Mouse (Mus musculus) testis, adult 2 months (tissue): Measurements from ENCODE around the gene Lbx2. TPM values are rescaled to one million over a fixed set of nuclear protein-coding genes. Genes with fewer than 3 reads are reported as not detected.
A peak's percentile ranks its signal among the peaks of the same experiment; 100 is the strongest.

Experiments used
- H3K27ac ChIP-seq: fragments of 200-500 bp; 2 replicates; pipeline ENCODE4 v1.5.1; 2012; ENCODE audit warnings: low read depth, low read length; ENCODE audit not compliant: control insufficient read depth, insufficient read depth
- H3K27me3 ChIP-seq: fragments of 200-500 bp; 2 replicates; pipeline ENCODE4 v1.6.1; 2012; ENCODE audit warnings: mild to moderate bottlenecking, low read length, moderate library complexity; ENCODE audit not compliant: control insufficient read depth, insufficient read depth
- H3K36me3 ChIP-seq: fragments of 200-500 bp; 2 replicates; pipeline ENCODE4 v1.6.1; 2012; ENCODE audit warnings: mild to moderate bottlenecking, low read length; ENCODE audit not compliant: control insufficient read depth, insufficient read depth
- H3K4me1 ChIP-seq: fragments of 200-500 bp; 2 replicates; pipeline ENCODE4 v1.6.1; 2012; ENCODE audit warnings: low read length; ENCODE audit not compliant: control insufficient read depth, insufficient read depth
- H3K4me3 ChIP-seq: fragments of 200-500 bp; 2 replicates; pipeline ENCODE4 v1.5.1; 2012; ENCODE audit warnings: low read depth, mild to moderate bottlenecking, low read length, moderate library complexity, mixed read lengths; ENCODE audit not compliant: control insufficient read depth
- CTCF ChIP-seq: fragments of 200-500 bp; IDR thresholded peaks from 2 replicates; pipeline ENCODE4 v1.5.1; 2012; ENCODE audit warnings: low read depth, mild to moderate bottlenecking, inconsistent platforms, low read length, moderate library complexity; ENCODE audit not compliant: control insufficient read depth, insufficient read depth, insufficient replicate concordance
- POLR2A ChIP-seq: fragments of 200-500 bp; IDR thresholded peaks from 2 replicates; pipeline ENCODE4 v1.6.1; 2012; ENCODE audit warnings: low read depth, mild to moderate bottlenecking, inconsistent platforms, low read length, moderate library complexity; ENCODE audit not compliant: control insufficient read depth
- polyA plus RNA-seq: library from polyadenylated mRNA; depleted of rRNA; stranded (reverse); fragments of >200 nt; gene quantifications from 2 replicates; pipeline ENCODE4 v1.2.3, GENCODE M21; 2012

The Lbx2 gene
- polyA plus RNA-seq, 1 experiment, result 0.25 TPM

GRCm38 (mm10) chr6:83118369-83118768, 32.2 kb downstream of the Lbx2 start:
- TF ChIP-seq CTCF (no peak), POLR2A (peak; percentile 30; the same call in 1 of the 2 replicates)
- Histone ChIP-seq H3K27me3 (no peaks in the 10 kb centered on the region), H3K27ac (no peak overlapping the region), H3K4me1 (peaks cover 32% of the 10 kb centered on the region), H3K36me3 (no peaks in the 10 kb centered on the region; the same call in 1 of the 2 replicates), H3K4me3 (no peak overlapping the region)

- TF ChIP-seq POLR2A (no peak), CTCF (no peak)
- Histone ChIP-seq H3K27ac (no peak overlapping the region), H3K36me3 (no peaks in the 10 kb centered on the region; the same call in 1 of the 2 replicates), H3K4me3 (no peak overlapping the region), H3K27me3 (no peaks in the 10 kb centered on the region), H3K4me1 (peaks cover 28% of the 10 kb centered on the region)
These were observed 32.9 kb downstream of the Lbx2 start for GRCm38 (mm10) chr6:83118825-83119733.

DNA sequence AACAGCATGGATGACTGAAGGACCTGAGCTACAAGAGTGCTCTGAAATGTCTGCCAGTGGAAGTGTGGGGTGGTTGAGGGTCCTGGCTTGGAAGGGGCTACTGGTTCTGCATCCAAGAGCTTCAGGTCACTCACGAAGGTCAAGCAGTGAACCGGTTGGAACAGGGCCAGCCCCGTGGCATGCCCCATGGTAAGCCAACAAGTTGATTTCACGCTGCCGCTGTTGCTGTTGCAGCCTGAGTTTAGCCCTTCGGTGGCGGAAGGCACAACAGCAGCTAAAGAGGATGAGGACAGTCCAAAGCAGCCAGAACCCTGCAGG, 33.5 kb downstream of the Lbx2 start:
- H3K4me3 ChIP-seq, result no peak overlapping the region
- no peak overlapping the region for H3K27ac ChIP-seq
- H3K4me1 ChIP-seq, result peaks cover 28% of the 10 kb centered on the region
- no peaks in the 10 kb centered on the region for H3K27me3 ChIP-seq
- no peaks in the 10 kb centered on the region; the same call in 1 of the 2 replicates for H3K36me3 ChIP-seq
- TF ChIP-seq POLR2A (0 out of 2 replicates have a peak, but pooled peaks have one; percentile 21), CTCF (no peak)

DNA sequence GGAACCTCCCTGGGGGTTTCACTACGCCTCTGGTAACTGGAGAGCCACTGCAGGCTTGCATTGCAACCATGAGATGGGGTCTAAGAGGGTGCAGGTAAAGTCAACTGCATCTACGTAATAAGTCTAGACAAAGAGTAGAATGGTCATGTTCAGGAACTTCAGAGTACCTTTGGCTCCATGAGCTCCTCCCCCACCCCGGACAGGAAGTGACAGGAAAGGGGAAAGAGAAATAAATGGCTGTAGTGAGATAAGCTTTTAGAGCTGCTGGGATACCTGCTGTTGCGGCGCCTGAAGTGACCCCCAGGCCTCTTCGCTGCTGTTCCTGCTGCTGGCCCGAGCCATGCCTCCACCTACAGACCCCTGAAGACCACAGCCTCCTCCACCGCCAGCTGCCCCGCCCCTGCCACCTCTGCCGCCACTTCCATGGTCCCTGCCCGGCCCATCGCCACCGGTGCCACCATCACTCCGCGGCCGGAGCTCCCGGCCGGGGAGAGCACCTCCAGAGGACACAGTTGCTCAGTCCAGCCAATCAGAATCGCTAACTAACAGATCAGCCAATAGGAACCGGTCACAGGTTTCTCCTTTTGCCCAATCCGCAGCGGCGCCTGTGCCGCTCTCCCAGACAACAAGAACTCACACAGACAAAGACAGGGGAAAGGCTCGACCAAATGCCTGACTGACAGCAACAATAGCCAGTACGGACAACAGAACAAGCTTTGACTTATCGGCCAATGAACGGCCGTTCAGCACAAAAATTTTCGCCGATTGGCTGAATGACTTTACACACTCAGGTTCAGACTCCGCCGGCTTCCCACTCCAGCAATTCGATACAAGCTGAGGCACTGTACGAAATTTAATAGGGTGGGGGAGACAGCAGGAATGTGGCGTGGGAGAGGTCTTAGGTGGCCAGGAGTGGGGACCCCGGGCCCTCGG, 35.0 kb downstream of the Lbx2 start, which contains the start of gene Wbp1:
TSS of gene Wbp1 (minus strand) at position 630 of the 933 bp plus-strand sequence.
- Histone ChIP-seq H3K4me3 (peak within 1 kb of the TSS; percentile 91), H3K36me3 (no peaks in the 10 kb centered on the region; the same call in 1 of the 2 replicates), H3K27me3 (no peaks in the 10 kb centered on the region), H3K27ac (peak within 1 kb of the TSS; percentile 79), H3K4me1 (peaks cover 23% of the 10 kb centered on the region)
- TF ChIP-seq POLR2A, result peak; percentile 62; the same call in 1 of the 2 replicates
- TF ChIP-seq CTCF, result no peak

DNA sequence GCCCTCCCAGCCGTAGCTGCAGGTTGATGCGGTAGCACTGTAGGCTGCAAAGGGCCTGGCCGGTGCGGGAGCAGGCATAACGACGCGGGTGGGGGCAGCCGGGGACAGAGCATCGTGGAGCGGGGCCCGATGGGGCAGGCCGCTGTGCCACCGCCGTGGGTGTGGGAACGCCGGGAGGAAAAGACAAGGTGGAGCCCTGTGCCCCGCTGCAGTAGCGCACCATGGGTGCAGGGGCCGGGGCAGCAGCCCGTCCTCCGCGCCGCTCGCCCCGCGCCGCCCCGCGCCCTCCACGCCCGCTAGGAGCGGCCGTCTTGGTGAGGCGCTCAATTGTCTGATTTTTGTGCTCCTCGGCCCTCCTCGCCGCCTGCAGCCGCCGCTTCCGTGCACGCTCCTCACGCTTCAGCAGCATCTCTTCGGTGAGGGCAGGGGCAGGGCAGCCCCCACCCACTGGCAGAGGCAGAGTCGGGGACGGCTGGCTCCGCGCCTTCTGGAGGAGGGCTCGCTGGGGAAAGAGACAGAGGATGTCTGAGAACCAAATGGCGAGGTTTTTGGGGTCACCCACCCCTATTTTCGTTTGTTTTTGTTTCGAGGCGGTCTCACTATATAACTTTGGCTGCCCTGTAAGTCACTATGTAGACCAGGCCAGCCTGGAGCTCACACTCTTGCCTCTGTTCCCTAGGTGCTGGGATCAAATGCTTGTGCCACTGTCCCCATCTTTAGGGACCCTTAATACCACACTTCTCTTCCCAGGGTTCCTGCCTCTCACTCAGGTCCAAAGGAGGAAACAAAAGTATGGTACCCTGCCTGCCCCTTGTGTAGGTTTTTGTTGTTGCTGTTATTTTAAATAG, 35.9 kb downstream of the Lbx2 start:
- peaks cover 22% of the 10 kb centered on the region for H3K4me1 ChIP-seq
- TF ChIP-seq CTCF (no peak), POLR2A (no peak)

DNA sequence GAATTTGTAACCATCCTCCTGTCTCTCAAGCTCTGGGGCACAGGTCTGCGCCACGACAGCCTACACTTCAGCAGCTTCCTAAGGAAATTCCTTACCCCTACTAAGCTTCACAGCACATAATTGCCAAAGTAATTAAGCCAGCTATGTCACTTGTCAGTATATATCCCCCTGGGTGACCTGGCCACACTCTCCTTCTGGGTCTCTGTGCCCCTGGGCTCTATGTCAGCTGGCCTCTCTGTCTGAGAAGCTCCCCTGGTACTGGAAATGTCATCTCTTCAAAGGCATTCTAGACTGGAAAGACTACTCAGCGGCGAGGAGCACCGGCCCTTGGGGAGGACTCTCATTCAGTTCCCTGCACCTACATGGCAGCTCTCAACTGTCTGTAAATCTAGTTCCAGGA, 36.8 kb downstream of the Lbx2 start:
- H3K4me3 ChIP-seq, result peak overlapping the region; percentile 23

More for the DNA sequence above, 35.9 kb downstream of the Lbx2 start:
- Histone ChIP-seq H3K27ac (peak overlapping the region; percentile 70), H3K4me3 (peak overlapping the region; percentile 91), H3K36me3 (no peaks in the 10 kb centered on the region; the same call in 1 of the 2 replicates), H3K27me3 (no peaks in the 10 kb centered on the region)

More for the DNA sequence above, 36.8 kb downstream of the Lbx2 start:
- no peaks in the 10 kb centered on the region for H3K36me3 ChIP-seq
- no peak overlapping the region for H3K27ac ChIP-seq
- TF ChIP-seq POLR2A (no peak), CTCF (no peak)
- H3K27me3 ChIP-seq, result no peaks in the 10 kb centered on the region
- H3K4me1 ChIP-seq, result peaks cover 22% of the 10 kb centered on the region
